Mouse (Mus musculus) kidney, embryonic 16.5 days (tissue): ENCODE measurements around the gene Iqub. TPM values are rescaled to one million over a fixed set of nuclear protein-coding genes. Genes with fewer than 3 reads are reported as not detected.
A peak's percentile ranks its signal among the peaks of the same experiment; 100 is the strongest.

Experiments
- ATAC-seq: fragments of 200-750 bp; cut with Nextera tagmentation; 2 replicates; pipeline ENCODE4 v1.8.0; 2017; ENCODE audit warnings: moderate TSS enrichment; ENCODE audit not compliant: low FRiP score, low TSS enrichment
- H3K27ac ChIP-seq: fragments of 300-500 bp; sonication (generic); 2 replicates; pipeline ENCODE4 v1.5.1; 2014; ENCODE audit warnings: low read length
- H3K27me3 ChIP-seq: fragments of 300-500 bp; sonication (generic); 2 replicates; pipeline ENCODE4 v1.6.1; 2014; ENCODE audit warnings: low read length, control low read depth, mixed read lengths; ENCODE audit not compliant: insufficient read depth
- H3K36me3 ChIP-seq: fragments of 300-500 bp; sonication (generic); 2 replicates; pipeline ENCODE4 v1.6.1; 2014; ENCODE audit warnings: low read length, control low read depth, mixed read lengths; ENCODE audit not compliant: insufficient read depth
- H3K4me1 ChIP-seq: fragments of 300-500 bp; sonication (generic); 2 replicates; pipeline ENCODE4 v1.6.1; 2014; ENCODE audit warnings: low read length, control low read depth, mixed read lengths; ENCODE audit not compliant: insufficient read depth
- H3K4me2 ChIP-seq: fragments of 300-500 bp; sonication (generic); replicated peaks from 2 replicates; pipeline ENCODE4 v1.6.1; 2014; ENCODE audit warnings: low read depth, low read length
- H3K4me3 ChIP-seq: fragments of 300-500 bp; sonication (generic); 2 replicates; pipeline ENCODE4 v1.5.1; 2014; ENCODE audit warnings: mild to moderate bottlenecking, low read length
- H3K9ac ChIP-seq: fragments of 300-500 bp; sonication (generic); replicated peaks from 2 replicates; pipeline ENCODE4 v1.6.1; 2014; ENCODE audit warnings: low read length
- H3K9me3 ChIP-seq: fragments of 300-500 bp; sonication (generic); 2 replicates; pipeline ENCODE4 v1.6.1; 2016; ENCODE audit warnings: low read length, control low read depth
- WGBS: fragments of 180-500 bp; shearing (Covaris S2); extraction: QIAGEN DNeasy Blood & Tissue Kit; methylation state at CpG from one replicate; pipeline ENCODE4 v1.1.7; 2014; 5-methylcytosine and 5-hydroxymethylcytosine counted together
- polyA plus RNA-seq: library from polyadenylated mRNA; unstranded; fragments of >200 nt; fragmentation: Nextera tagmentation; extraction: Ambion mirVana; gene quantifications from 2 replicates; pipeline ENCODE4 v1.2.1, GENCODE M21; 2015

Gene Iqub
- polyA plus RNA-seq, 1 experiment from 2014 or later = 0.05 TPM

DNA sequence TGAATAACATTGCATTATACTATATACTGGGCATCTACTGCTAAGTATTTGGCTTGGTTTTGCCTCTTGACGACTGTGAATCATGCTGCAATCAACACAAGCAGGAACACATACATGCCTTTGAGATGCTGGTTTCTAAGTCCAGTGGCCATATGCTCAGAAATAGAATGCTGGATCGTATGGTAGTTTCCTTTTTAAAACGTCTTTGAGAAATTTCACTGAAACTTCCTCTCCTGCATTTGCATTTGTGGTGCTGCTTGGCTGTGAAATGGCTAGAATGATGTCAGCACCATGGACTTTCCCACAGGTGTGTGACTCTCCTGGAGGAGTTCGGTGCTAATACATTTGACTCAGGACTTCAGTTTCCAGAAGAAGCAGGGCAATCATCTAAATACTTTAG lies 25.2 kb upstream of the Iqub start:
- no peaks in the 10 kb centered on the region for H3K9me3 ChIP-seq
- no peaks in the 10 kb centered on the region for H3K36me3 ChIP-seq
- H3K27ac ChIP-seq = no peak overlapping the region
- H3K27me3 ChIP-seq = no peaks in the 10 kb centered on the region
- H3K4me2 ChIP-seq = no peak overlapping the region
- 70% methylated on average over 4 of the region's 4 CpGs for WGBS
- no peak for ATAC-seq
- H3K9ac ChIP-seq = no peak overlapping the region
- H3K4me3 ChIP-seq = no peak overlapping the region
- H3K4me1 ChIP-seq = no peaks in the 10 kb centered on the region

DNA sequence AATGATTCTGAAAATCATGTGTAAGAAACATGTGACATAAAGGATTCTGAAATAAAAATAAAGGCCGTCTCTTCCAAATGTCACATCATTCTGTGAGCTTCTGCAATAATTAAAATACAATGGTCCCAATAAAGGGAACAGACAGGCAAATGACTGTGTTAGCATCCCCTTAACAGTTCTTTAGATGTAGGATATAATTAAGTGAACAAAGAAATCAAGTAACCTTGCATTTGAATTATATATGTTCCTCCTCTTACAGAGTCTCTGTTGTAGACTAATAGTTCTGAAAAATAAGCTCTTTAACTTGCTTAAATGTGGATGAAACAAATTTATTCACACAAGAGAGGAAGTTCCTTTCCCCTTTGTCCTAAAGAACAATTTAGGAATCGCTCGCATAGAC lies 23.6 kb upstream of the Iqub start:
- no peak for ATAC-seq
- Histone ChIP-seq H3K4me1 (no peaks in the 10 kb centered on the region), H3K27me3 (no peaks in the 10 kb centered on the region), H3K9me3 (no peaks in the 10 kb centered on the region), H3K36me3 (no peaks in the 10 kb centered on the region), H3K4me3 (no peak overlapping the region), H3K9ac (no peak overlapping the region), H3K4me2 (no peak overlapping the region), H3K27ac (no peak overlapping the region)
- 85% methylated on average over 3 of the region's 3 CpGs for WGBS

DNA sequence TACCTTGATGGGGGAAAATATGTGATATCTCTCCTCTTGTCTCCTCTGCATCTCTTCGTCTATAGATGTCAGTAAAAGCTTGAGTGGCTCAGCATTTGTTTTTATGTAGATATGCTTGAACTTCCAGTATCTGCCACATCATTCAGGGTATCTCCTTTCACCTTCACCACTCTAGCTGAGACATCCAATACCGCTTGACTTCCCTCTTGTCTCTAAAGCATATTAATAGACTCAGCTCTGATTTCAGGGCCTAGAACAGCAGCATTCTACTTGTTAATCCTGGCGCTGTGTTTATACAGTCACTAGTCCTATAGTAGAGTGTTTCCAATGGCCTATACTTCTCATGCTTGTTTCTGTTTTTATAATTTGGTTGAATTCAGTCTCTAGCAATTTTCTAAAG lies 17.9 kb upstream of the Iqub start:
- Histone ChIP-seq H3K9ac (no peak overlapping the region), H3K27ac (no peak overlapping the region), H3K4me1 (peaks cover 18% of the 10 kb centered on the region), H3K9me3 (no peaks in the 10 kb centered on the region), H3K36me3 (no peaks in the 10 kb centered on the region), H3K4me3 (no peak overlapping the region), H3K27me3 (no peaks in the 10 kb centered on the region), H3K4me2 (no peak overlapping the region)
- 54% methylated on average over 3 of the region's 3 CpGs for WGBS
- ATAC-seq = no peak

DNA sequence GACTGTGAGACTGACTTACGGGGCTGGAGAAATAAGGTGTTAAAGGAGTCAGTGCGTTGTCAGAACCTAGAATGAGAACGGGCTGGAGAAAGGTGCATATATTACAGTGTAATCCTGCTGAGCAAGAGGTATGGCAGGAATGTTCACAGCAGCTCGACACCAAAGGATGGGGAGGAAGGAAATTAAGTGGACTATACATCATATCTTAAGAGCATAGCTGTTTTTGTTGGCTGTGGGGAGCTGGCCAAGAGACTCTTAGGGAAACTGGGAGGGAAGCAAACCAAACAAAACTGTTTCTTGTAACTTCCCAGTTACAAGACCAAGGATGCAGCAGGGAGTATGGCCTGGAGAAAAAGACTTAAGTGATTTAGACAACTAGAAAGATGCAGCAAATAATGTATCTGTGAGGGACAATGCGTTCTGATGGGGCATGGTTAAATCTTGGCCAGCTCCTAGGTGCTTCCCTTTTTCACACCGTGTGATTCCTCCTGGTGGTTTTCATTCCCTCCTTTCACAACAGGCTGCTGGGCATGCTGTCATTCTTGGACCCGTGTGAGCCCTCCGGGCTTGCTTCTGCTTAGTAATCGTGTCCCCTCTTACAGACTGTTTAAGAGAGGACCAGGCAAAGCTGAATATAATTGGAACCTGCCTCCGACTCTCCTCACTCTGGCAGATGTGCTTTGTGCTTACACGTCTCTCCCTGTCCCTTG lies 16.0 kb upstream of the Iqub start:
- no peaks in the 10 kb centered on the region for H3K27me3 ChIP-seq
- no peak overlapping the region for H3K9ac ChIP-seq
- H3K9me3 ChIP-seq = no peaks in the 10 kb centered on the region
- peaks cover 27% of the 10 kb centered on the region for H3K4me1 ChIP-seq
- H3K4me2 ChIP-seq = peak overlapping the region; percentile 44
- peak; percentile 49 for ATAC-seq
- WGBS = 43% methylated on average over 11 of the region's 11 CpGs
- H3K36me3 ChIP-seq = no peaks in the 10 kb centered on the region
- H3K27ac ChIP-seq = peak overlapping the region; percentile 72
- H3K4me3 ChIP-seq = peak overlapping the region; percentile 23; the same call in 1 of the 2 replicates

DNA sequence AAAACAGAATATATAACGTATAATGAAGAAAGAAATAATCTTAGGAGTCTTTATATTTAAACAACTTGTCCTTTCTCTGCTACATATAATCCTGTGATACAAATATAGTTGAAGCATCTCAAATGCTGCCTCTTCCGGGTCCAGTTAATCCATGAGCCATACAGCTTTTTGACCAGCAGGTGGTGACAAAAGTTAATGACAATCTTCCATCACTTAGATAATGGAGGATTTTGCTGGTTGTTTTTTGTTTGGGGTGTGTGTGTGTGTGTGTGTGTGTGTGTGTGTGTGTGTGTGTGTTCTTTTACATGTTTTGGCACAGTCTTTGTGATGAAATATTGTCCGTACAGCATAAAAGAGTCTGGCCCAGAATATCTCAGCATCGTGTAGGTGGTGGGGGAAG lies 15.3 kb upstream of the Iqub start:
- 19% methylated on average over 4 of the region's 4 CpGs for WGBS
- Histone ChIP-seq H3K27ac (peak overlapping the region; percentile 72), H3K36me3 (no peaks in the 10 kb centered on the region), H3K4me3 (peak overlapping the region; percentile 23; the same call in 1 of the 2 replicates), H3K9ac (no peak overlapping the region), H3K27me3 (no peaks in the 10 kb centered on the region), H3K4me1 (peaks cover 31% of the 10 kb centered on the region), H3K9me3 (no peaks in the 10 kb centered on the region), H3K4me2 (peak overlapping the region; percentile 44)
- 0 out of 2 replicates have a peak, but pooled peaks have one; percentile 3 for ATAC-seq

DNA sequence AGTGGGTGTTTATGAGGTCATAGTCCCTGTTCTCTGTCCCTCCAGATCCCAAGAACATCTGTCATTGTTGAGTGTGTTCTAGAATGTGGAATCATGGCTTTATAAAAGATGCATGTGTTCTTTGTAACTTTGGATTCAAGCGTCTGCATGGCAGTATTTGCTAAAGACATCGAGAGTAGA lies 13.1 kb upstream of the Iqub start, which contains the start of gene Asb15:
TSS of gene Asb15 (plus strand) at position 81 of the 180 bp plus-strand sequence.
- H3K4me1 ChIP-seq = peaks cover 31% of the 10 kb centered on the region
- ATAC-seq = no peak
- H3K9me3 ChIP-seq = no peaks in the 10 kb centered on the region
- 0 out of 2 replicates have a peak, but pooled peaks cover 2% of the 10 kb centered on the region for H3K36me3 ChIP-seq
- H3K27me3 ChIP-seq = no peaks in the 10 kb centered on the region
- H3K4me3 ChIP-seq = peak within 1 kb of the TSS; percentile 93
- H3K27ac ChIP-seq = peak within 1 kb of the TSS; percentile 71
- peak within 1 kb of the TSS; percentile 75 for H3K4me2 ChIP-seq
- H3K9ac ChIP-seq = peak within 1 kb of the TSS; percentile 83
- 45% methylated on average over 2 of the region's 2 CpGs for WGBS

DNA sequence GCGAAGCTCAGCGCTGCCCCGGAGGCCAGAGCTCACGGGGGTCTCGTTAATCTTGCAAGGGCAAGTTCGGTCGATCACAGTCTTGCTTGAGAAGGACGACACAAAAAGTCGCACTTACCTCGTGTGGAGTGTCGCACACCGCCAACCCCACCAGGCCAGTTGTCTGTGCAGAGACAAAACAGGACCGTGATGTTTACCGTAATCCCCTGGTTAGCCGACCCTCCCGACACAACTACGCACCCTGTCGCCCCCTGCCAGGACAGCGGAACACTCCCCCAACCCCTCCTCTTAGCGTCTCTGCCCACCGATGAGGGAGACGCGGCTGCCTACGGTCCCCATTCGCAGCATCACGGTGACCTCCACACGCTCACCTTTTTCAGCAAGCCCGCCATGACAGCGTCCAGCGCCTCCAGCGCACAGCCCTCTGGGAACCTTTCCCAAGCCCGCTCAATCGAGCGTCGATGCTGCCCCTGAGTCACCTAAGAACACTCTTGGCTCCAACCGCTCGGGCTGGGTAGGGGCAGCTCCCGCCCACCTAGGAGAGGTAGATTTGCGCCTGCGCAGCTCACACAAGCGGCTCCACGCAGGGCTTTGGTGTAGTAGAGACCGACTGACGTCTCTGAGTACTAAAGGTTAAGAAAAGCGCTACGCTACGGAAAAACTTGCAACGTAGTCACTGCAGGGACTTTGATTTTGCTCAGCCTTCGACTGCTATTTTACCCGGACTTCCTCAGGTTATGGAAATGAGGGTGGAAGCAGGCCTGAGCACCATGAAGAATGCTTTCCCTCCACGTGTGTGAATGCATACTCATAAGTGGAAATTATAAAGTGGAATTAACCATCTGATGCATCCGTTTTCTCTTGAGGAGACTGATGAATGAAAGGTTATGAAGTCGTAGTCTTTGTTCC lies 12.5 kb upstream of the Iqub start, which contains the start of gene Ndufa5:
TSS of gene Ndufa5 (minus strand) at position 859 of the 909 bp plus-strand sequence.
- Histone ChIP-seq H3K9me3 (no peaks in the 10 kb centered on the region), H3K36me3 (peaks cover 4% of the 10 kb centered on the region), H3K4me1 (peaks cover 31% of the 10 kb centered on the region), H3K9ac (peak within 1 kb of the TSS; percentile 83), H3K27ac (peak within 1 kb of the TSS; percentile 71), H3K4me2 (peak within 1 kb of the TSS; percentile 75), H3K4me3 (peak within 1 kb of the TSS; percentile 93), H3K27me3 (no peaks in the 10 kb centered on the region)
- peak; percentile 98 for ATAC-seq
- under 1% methylated on average over 53 of the region's 53 CpGs for WGBS

DNA sequence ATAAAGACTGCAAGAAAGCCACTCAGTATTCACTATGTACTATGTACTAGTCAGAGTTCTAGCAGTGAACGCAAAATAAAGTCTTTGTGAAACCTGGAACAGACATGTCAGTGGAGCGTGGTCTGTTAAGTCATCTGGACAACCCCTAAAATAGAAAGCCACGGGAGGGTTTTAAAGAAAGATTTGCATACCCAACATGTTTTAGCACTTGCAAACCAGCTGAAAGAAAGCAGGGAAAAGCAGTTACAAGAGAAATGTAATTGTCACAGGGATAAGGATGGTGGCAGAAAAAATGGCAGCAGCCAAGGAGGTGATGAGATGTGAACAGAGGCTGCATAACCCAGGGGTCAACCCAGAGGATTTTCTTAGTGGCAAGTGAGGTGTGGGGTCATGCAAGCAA lies 10.8 kb upstream of the Iqub start:
- H3K27ac ChIP-seq = no peak overlapping the region
- no peak overlapping the region for H3K9ac ChIP-seq
- peaks cover 21% of the 10 kb centered on the region for H3K4me1 ChIP-seq
- no peaks in the 10 kb centered on the region for H3K27me3 ChIP-seq
- 87% methylated on average over 3 of the region's 3 CpGs for WGBS
- ATAC-seq = no peak
- H3K9me3 ChIP-seq = no peaks in the 10 kb centered on the region
- peaks cover 15% of the 10 kb centered on the region for H3K36me3 ChIP-seq
- H3K4me3 ChIP-seq = no peak overlapping the region
- H3K4me2 ChIP-seq = peak overlapping the region; percentile 75; the same call in 1 of the 2 replicates

DNA sequence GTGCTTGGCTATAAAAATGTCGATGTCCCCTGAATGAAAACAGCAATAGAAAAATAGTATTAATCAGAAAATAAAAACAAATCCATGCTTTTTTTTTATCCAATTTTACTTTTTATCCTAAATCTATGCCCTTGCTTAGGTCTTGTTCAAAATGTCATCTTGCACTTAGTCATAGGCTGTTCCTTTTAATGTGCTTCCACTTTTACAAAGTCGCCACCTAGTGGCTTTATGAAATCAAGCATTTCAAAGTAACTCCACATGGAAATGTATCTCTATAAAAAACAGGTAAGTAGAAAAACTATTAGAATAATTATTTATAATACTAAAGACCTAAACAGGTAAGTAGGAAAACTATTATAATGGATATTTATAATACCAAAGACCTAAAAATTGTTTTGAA lies 1.3 kb upstream of the Iqub start:
- no peak overlapping the region for H3K27ac ChIP-seq
- H3K9ac ChIP-seq = no peak overlapping the region
- H3K4me1 ChIP-seq = peaks cover 8% of the 10 kb centered on the region
- no peaks in the 10 kb centered on the region for H3K27me3 ChIP-seq
- no peaks in the 10 kb centered on the region for H3K9me3 ChIP-seq
- no peak overlapping the region for H3K4me2 ChIP-seq
- H3K4me3 ChIP-seq = no peak overlapping the region
- H3K36me3 ChIP-seq = peaks cover 17% of the 10 kb centered on the region
- no peak for ATAC-seq
- 46% methylated on average over 2 of the region's 2 CpGs for WGBS

DNA sequence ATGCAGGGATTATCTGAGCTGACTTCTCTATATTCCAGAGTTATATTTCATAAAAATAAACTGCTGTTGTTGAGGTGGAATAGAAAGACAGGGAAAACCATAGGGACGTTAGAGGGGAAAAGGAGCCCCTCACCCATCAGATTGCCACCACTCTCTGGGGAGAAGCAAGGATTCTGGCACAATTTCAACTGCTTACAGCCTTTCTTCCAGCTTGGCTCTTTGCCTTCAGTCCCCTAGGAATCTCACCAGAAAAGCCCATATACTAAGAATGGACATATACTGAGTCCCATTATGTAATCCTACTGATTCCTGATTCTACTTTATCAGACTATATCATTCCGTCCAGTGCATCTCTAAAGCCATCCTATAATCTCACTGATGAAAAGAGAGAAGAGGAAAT lies 10.7 kb downstream of the Iqub start:
- Histone ChIP-seq H3K9me3 (no peaks in the 10 kb centered on the region), H3K27me3 (no peaks in the 10 kb centered on the region), H3K36me3 (no peaks in the 10 kb centered on the region), H3K9ac (no peak overlapping the region), H3K27ac (no peak overlapping the region), H3K4me1 (no peaks in the 10 kb centered on the region), H3K4me2 (no peak overlapping the region), H3K4me3 (no peak overlapping the region)
- ATAC-seq = no peak
- WGBS = 78% methylated on average over 2 of the region's 2 CpGs
